Mouse (Mus musculus): ENCODE measurements around the gene Ints7. TPM values are rescaled to one million over a fixed set of nuclear protein-coding genes. Genes with fewer than 3 reads are reported as not detected.

Ints7 gene
- 1 to 10 TPM; 5.6 to 6.5 TPM for total RNA-seq (2021)
- long read RNA-seq, experiment 1, full-length matches to known transcripts, result 2 of 4 reads
- long read RNA-seq, experiment 1, partial matches to known transcripts, result 2 of 4 reads
- long read RNA-seq, experiment 1, other reads (novel, unspliced or antisense), result 0 of 4 reads
- long read RNA-seq, experiment 2, full-length matches to known transcripts, result 3 of 3 reads
- long read RNA-seq, experiment 2, partial matches to known transcripts, result 0 of 3 reads
- long read RNA-seq, experiment 2, other reads (novel, unspliced or antisense), result 0 of 3 reads

DNA sequence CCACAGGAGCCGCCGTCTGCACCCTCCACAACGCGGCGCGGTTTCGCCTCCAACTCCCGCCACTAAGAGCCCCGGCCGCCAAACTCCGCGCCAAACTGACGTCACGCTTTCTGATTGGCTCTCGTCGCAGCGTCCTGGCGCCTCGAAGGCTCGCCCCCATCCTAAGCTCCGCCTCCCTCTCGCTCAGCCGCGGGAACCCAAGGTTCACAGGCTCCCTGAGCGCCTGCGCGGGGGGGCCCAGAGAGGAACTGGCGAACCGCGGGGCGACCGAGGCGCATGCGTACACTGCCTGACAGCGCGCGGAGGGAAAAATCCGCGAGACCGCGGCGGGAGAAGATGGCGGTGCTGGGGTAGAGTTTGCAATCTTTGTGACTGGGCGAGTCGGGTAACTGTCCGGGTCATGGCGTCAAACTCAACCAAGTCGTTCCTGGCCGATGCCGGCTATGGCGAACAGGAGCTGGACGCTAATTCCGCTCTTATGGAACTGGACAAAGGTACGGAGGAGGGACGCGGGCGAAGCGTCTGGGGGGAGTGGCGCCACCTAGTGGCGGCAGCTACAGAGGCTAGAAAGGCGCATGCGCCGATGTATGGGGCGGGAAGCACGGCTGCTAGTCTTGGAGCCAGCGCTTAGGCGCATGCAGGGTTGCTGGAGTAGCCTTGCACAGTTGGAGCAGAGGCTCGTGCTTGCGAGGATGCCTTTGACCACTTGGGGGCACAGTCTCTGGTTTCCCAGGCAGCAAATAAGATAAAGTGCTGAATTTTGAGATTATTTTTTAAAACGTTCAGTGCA, at the start of gene Ints7, which contains the start of gene Dtl:
Ints7 (plus strand) TSS at position 179 of the 790 bp plus-strand sequence.
Dtl (minus strand) TSS at position 87 of the 790 bp plus-strand sequence.
- DNase-seq (ENCODE audit: low spot score), result peak; percentile 99

GRCm38 (mm10) chr1:191527089-191527488, 48.3 kb upstream of the Ints7 start:
- no peak for DNase-seq (ENCODE audit: low spot score)

DNA sequence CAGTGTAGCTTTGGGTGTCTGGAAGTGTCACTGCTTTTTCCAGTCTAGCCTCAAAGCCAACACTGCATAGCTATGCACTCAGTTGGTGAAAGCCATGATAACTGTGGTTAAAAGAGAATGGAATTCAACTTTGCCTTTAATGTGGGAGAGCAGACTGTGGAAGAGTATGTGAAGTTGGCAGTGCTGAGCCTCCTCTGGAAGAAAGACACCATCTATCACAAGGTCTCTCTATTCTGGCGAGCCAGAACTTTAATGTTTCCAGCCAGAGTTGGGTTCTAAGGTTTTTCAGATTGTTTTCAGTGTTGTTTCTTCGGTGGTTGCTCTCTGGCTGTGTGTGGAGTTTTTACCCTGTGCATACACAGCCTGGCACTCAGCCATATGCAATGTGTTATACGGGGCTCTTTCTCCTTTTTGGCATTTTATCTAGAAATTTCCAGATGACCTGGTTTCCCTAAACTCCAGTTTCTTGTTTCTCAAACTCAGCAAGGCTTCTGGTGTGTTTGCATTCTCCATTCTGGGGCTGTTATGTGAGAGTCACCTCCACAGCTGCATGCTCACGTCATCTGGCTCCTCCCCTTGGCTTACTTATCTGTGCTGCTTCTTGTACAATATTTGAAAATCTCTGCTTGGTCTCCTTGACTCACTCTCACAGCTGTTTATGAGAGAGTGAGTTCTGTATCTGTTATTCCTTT, 47.4 kb upstream of the Ints7 start:
- peak; percentile 49 for DNase-seq (ENCODE audit: low spot score)

DNA sequence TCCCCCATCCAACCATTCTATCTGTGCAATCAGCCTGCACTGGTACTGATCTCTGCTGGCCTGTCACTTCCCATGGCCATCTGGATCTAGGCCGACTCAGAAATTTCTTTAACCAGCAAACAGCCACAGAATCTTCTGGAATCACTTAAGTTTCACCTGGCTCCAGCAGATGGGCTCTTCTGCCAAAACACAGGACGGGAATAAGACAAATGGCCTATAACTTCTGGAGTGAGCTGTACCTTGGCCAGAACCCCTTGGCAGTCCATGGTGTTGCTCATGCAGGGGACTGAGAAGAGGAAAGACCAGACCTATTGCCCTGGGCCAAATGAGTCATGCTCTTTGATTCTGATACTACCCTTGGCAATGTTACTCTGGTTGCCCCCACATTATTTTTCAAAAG, 46.0 kb upstream of the Ints7 start:
- DNase-seq (ENCODE audit: low spot score), result peak; percentile 85

- no peak for DNase-seq (ENCODE audit: low spot score)
These were observed 44.4 kb upstream of the Ints7 start for GRCm38 (mm10) chr1:191531023-191531422.

GRCm38 (mm10) chr1:191534896-191535295, 40.5 kb upstream of the Ints7 start:
- DNase-seq (ENCODE audit: low spot score), result no peak

DNA sequence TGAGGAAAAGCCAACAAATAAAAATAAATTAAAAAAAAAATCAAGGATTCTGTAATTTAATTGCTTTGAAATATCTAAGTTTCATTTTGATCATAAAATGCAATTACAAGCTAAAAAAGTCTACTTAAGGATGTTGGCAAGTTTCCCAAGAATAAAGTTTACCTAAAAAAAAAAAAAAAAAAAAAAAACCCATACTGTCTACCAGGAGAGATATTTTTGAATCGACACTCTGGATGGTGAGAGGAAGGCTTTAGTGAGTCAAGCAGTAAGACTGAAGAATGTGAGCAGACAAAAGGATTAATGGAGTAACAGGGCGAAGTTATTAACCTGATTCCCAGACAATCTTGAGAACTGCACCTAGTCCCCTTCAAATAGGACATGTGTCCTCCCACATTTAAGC, 35.1 kb upstream of the Ints7 start:
- no peak for DNase-seq (ENCODE audit: low spot score)

DNA sequence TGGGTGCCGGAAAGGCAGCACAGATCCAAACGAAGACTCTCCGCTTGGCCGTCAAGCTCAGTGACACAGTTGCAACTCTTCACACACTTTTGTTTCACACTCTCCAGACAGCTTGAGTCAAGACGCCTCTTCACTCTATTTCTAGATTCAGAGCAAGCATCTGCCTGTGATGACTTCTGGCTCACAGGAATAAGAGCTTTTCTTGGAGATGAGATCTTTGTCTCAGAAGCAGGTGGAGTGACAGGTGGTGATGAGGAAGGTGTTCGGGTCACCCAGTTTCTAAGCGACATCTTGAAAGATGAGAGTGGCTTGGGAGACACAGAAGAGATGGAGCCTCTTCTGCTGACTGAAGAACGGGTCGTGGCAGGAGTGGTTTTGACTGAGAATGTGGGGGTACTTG, 34.4 kb upstream of the Ints7 start:
- no peak for DNase-seq (ENCODE audit: low spot score)

DNA sequence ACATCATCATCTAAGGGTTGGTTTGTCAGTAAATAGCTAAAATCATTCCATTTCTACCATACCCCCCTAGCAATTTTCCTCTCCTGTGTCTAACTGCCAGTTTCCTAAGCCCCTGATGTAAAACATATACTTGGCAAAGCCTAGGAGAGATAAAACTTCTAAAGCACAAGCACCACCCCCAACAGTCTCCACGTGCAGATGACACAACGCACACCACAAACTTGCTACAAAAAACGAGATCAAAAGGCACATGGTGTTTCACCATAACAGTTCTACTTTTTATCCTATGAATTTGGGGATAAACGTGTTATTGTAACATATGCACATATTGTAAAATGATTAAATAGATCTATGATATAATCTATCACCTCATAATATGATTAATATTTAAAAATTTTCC, 33.8 kb upstream of the Ints7 start:
- DNase-seq (ENCODE audit: low spot score), result no peak

DNA sequence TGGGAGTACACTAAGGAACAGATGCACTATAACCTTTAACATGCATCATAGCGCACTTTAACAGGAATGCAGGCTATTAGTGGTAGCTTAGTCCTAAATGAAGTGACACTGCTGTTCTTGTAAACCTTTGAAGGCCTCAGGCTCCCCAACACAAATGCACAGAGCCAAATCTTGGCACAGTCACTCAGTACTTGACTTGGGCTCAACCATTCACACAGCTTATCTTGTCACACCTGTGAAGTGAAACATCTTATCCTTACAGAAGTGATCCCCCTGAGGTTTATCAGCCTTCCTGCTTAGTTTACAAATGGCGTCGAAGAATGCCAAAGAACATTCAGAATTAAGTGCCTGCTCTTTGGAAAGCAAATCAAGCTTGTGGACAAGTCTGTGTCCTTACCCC, 31.7 kb upstream of the Ints7 start:
- no peak for DNase-seq (ENCODE audit: low spot score)

DNA sequence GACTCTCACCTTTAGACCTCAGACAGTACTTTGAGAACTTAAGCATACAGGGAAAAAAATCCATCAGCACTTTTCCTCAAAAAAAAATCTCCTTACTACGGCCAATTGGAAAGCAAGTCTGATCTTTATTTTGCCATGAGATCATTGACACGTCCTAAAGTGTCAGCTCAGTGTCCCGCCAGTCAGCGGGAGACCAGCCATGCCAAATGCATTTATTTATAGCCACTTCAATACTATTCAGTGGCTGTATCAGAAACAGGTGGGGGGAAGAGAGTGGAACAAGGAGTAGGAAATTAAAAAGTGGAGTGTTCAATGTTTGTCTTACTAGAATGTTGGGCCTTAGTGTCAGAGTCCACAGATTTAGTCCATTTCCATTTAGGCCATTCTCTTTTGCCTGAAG, 24.6 kb upstream of the Ints7 start:
- DNase-seq (ENCODE audit: low spot score), result peak; percentile 56

DNA sequence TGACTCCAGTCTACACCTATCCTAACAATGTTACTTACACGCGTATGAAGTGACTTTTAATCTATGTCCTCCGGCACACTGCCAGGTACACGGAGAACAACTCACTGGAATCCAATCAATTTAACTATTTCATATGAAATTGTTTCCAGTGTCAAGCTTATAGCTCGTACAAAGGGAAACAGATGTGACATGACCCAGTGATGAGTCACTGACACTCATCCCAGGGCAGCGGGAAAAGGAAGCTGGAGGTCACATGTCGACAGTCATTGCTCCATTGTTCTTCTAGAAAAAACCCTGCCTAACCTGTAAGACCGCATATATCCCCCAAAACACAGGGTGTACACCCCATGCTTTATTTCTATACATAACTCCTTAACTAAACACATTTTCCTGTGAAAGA, 18.3 kb upstream of the Ints7 start:
- DNase-seq (ENCODE audit: low spot score), result no peak

GRCm38 (mm10) chr1:191559779-191560178, 15.7 kb upstream of the Ints7 start:
- DNase-seq (ENCODE audit: low spot score), result no peak

- DNase-seq (ENCODE audit: low spot score), result peak; percentile 66
These were observed 12.5 kb upstream of the Ints7 start for GRCm38 (mm10) chr1:191562823-191563365.

DNA sequence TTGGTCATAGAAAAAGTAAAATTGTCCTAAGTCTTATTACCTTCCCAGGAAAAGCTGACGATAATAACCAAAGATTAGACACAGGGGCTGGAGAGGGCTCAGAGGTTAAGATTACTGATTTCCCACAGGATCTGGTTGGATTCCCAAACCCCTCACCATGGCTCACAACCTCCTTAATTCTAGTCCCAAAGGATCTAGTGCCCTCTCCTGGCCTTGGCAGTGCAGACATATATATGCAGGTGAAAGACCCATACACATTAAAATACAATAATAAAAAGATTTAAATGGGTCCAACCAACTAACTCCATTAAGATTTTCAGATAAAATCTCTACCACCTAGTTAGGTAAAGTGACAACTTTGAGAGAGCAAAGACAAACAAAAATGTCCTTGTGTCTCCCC, 7.6 kb upstream of the Ints7 start:
- DNase-seq (ENCODE audit: low spot score), result peak; percentile 30

DNA sequence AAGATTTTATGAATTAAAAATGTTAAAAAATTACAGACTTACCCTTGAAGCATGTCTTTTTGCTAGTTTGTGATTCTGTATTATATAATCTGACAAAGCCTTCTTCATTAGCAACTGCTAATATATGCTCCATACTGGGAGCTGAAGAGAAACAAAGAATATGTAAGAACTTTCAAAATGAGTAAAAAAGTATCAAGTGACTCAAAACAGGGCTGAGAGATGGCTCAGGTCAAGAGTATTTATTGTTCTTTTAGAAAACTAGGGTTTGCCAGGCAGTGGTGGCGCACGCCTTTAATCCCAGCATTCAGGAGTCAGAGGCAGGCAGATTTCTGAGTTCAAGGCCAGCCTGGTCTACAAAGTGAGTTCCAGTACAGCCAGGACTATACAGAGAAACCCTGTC, 5.8 kb upstream of the Ints7 start:
- no peak for DNase-seq (ENCODE audit: low spot score)

GRCm38 (mm10) chr1:191570415-191570814, 5.0 kb upstream of the Ints7 start:
- no peak for DNase-seq (ENCODE audit: low spot score)

GRCm38 (mm10) chr1:191573906-191574639, 1.4 kb upstream of the Ints7 start:
- no peak for DNase-seq (ENCODE audit: low spot score)

DNA sequence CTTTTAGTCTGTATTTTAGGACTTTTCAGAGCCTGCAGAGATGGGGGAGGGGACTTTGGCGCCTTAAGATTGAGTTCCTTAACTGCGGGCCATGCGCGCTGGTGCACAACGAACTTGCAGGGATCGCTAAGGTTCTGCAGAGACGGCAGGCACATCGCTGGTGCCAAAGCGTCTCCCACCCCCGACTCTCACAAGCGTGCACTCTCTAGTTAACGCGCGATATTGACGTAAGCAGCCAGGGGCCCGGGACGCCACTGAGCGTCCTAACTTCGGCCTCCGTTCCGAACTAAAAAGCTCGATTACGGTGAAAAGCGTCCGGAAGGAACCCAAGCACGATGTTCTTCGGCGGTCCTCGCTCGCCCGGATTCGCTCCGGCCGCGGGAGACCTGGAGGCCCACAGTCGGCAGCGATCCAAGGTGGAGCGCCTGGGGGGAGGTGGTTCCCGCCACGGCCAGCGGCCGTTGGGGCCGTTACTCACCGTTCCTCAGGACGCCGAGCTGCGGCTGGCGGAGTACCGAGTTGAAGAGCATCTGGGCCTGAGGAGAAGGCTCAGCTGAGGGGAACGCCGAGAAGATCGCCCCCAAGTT, 472 bp upstream of the Ints7 start:
- no peak for DNase-seq (ENCODE audit: low spot score)

- no peak for DNase-seq (ENCODE audit: low spot score)
These were observed 4.1 kb downstream of the Ints7 start for GRCm38 (mm10) chr1:191579524-191579923.

DNA sequence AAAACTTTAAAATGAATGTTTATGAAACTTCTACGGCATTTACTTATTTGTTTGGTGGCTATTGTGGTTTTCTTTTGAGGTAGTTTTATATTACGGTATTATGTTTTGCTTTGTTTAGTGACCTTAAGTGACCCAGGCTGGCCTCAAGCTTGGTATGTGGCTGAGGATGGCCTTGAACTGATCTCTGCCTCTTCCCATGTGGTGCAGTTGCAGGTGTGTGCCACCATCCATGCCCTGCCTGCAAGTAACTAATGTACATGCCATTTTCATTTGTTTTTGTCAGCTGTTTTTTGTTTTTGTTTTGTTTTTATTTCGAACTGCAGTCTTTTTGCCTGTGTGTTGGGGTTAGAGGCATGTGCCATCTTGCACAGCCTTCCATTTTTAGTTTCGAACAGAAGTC, 6.2 kb downstream of the Ints7 start:
- no peak for DNase-seq (ENCODE audit: low spot score)
